Mouse (Mus musculus): ENCODE data around the gene Prep.
A peak's percentile ranks its signal among the peaks of the same experiment; 100 is the strongest.

Gene Prep

GRCm38 (mm10) chr10:45066931-45067308 lies at the start of gene Prep:
Gene Prep, plus strand, starts transcription at chr10:45067203.
- DNase-seq (ENCODE audit: low spot score), result peak; percentile 88

DNA sequence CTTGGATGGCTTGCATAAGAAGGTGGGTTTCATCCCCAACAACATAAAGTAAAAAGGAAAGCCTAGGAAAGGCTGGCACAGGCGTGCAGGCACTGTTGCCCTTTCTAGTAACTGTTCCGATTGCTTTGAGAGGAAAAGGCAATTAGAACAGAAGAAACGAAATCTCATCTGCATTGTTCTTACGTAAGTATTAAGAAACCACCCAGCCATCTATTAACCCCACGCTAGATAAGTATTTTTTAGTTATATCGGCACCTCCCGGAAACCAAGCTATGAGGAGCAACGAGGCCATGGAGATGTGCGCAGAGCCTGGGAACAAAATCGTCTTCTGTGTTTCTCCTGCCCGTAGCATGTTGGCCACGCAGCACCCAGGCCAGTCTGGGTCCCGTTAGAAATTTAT lies 49.7 kb upstream of the Prep start:
- no peak for DNase-seq (ENCODE audit: low spot score)

- no peak for DNase-seq (ENCODE audit: low spot score)
Measured at GRCm38 (mm10) chr10:45017851-45018250, 49.2 kb upstream of the Prep start.

GRCm38 (mm10) chr10:45019418-45019817 lies 47.6 kb upstream of the Prep start:
- DNase-seq (ENCODE audit: low spot score), result no peak

DNA sequence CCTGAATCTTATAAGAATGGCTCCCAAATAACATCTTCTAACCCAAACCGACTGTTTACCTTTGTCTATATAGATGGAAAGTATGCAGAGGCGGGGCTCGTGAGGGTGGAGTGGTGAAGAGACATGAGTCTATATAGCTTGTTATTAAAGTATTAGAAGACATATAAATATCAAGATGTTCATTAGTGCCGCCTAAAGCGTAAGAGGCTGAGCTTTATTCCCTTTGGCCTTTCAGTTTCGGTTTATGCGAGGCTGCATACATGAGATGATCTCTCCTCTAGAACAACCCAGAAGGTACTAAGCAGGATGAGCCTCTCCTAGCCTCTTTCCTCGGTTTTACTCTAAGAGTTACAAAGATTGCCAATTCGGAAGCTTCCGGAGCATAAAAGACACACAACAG lies 47.2 kb upstream of the Prep start:
- no peak for DNase-seq (ENCODE audit: low spot score)

DNA sequence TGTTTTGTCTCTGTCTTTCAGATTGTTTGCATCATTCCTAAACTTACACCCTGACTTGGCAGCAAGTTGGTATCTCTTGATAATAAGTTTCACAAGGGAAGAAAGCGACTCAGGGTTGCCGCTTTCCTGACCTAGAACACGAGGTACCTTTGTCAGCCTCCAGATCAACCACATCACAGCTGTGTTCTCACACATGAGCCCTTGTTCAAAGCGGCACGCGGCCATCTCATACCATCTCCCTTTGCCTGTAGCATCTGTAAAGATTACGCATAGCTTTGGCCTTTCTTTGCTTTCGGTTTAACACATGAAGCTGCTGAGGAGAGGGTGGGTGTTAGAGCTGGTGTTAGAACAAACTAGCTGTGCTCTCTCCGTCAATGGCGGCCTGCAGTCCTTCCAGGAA lies 46.7 kb upstream of the Prep start:
- no peak for DNase-seq (ENCODE audit: low spot score)

GRCm38 (mm10) chr10:45025184-45025583 lies 41.8 kb upstream of the Prep start:
- no peak for DNase-seq (ENCODE audit: low spot score)

- DNase-seq (ENCODE audit: low spot score), result no peak
Measured at GRCm38 (mm10) chr10:45026935-45027334, 40.1 kb upstream of the Prep start.

GRCm38 (mm10) chr10:45045268-45045928 lies 21.6 kb upstream of the Prep start:
- peak; percentile 78 for DNase-seq (ENCODE audit: low spot score)

DNA sequence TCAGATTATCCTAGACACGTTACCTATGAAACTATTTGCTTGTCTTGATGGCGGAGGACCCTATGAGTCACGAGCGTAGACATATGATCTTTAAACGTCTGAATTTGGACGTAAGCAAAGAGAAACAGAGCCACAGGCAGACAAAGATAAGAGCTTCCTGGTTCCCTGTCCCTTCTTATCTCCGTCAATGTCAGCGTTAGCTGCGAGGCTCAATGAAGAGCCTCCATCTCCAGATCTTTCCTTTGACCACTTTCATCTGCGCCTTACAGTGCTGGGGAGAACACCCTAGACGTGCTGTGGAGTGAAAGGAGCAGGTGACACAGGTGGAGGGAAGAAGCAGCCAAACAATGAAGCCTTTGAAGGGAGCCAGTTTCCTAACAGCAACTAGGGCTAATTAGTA lies 18.8 kb upstream of the Prep start:
- DNase-seq (ENCODE audit: low spot score), result no peak

GRCm38 (mm10) chr10:45048622-45049021 lies 18.4 kb upstream of the Prep start:
- no peak for DNase-seq (ENCODE audit: low spot score)

DNA sequence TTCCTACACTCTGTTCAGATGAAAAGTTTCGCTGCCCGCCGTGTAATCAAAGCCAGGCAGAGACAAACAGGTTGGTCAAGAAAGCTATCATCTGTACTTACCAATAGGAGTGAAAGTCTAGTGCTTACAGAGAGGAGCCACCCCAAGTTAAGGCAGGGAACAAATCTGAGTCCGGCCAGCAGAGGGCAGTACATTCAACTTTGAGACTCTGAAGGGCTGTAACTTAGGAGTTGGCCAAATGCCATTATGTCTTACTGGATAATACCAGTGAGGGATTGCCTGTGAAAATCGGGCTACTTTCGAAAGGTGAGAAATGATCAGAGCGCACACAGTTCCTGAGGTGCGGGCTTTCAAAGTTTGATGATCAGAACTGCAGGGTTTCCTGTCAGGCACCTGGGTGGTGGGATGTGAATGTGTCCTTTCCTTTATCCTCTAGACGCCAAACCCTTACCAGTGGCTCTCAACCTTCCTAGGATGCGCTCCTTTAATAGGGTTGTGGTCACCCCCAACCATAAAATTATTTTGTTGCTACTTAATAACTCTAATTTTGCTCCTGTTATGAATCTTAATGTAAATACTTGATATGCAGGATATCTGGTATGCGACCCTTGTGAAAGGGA lies 15.8 kb upstream of the Prep start:
- DNase-seq (ENCODE audit: low spot score), result peak; percentile 72

- no peak for DNase-seq (ENCODE audit: low spot score)
Measured at GRCm38 (mm10) chr10:45058361-45058760, 8.6 kb upstream of the Prep start.

GRCm38 (mm10) chr10:45060841-45061240 lies 6.2 kb upstream of the Prep start:
- no peak for DNase-seq (ENCODE audit: low spot score)

GRCm38 (mm10) chr10:45066131-45066930 lies 672 bp upstream of the Prep start:
- no peak for DNase-seq (ENCODE audit: low spot score)

DNA sequence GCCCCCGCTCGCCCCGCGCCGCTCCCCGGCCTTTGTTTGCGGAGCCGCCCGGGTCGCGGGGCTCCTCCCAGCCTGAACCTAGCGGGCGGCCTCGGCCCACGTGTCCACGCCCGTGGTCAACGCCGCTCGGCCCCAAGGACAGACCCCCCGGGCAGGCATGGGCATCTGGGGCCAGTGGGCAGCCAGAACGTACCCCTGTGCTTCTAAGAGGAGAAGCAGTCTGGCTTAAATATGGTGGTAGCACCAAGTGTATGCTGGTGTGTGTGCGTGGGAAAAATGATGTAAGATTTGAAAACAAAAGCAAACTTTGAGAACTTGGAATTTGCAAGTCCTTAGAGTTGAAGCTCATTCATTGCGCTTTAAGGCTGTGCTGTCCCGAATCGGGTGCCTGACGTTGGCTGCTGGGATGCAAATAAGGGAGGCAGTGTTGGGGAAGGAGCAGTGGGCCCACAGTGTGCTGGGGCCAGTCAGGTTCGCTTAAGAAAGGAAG lies 478 bp downstream of the Prep start:
- no peak for DNase-seq (ENCODE audit: low spot score)

- no peak for DNase-seq (ENCODE audit: low spot score)
Measured at GRCm38 (mm10) chr10:45069557-45069956, 2.6 kb downstream of the Prep start.

GRCm38 (mm10) chr10:45070362-45070761 lies 3.4 kb downstream of the Prep start:
- no peak for DNase-seq (ENCODE audit: low spot score)

GRCm38 (mm10) chr10:45070929-45071813 lies 4.2 kb downstream of the Prep start:
- no peak for DNase-seq (ENCODE audit: low spot score)

DNA sequence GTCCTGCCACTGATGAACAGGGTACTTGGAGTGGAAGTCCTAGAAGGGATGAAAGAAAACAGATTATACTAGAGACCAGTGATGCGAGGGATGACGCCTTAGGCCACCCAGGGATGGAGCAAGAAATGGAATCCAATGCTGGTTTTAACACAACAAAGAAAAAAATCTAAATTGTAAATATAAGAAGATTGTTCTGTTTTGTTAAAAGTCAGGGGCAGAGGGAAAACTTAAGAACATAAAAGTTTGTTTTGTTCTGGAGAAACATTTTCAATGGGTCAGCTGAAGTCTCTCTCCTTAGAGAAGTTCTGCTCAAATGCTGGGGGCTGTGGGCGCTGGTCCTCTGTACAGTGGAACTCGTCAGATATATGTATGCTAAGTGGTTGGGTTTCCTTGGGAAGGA lies 5.3 kb downstream of the Prep start:
- no peak for DNase-seq (ENCODE audit: low spot score)

- no peak for DNase-seq (ENCODE audit: low spot score)
Measured at GRCm38 (mm10) chr10:45074543-45074942, 7.5 kb downstream of the Prep start.

GRCm38 (mm10) chr10:45075491-45076051 lies 8.6 kb downstream of the Prep start:
- no peak for DNase-seq (ENCODE audit: low spot score)
